Mouse (Mus musculus): Measurements from ENCODE around the gene Wscd2.

- TF ChIP-seq CTCF (IDR thresholded peaks at IDR 0.05) (no peak), POLR2A (IDR thresholded peaks at IDR 0.05; ENCODE audit: insufficient read depth, low read depth, low read length) (no peak)
Observed at GRCm38 (mm10) chr5:113539438-113539837, 49.3 kb downstream of the Wscd2 start.

Measured in heart, adult 2 months (tissue).